Mouse (Mus musculus) kidney, postnatal 4 days (tissue): ENCODE data around the gene Slc17a7.

Source experiments
- DNase-seq, 2 experiments: peaks; one replicate each; pipeline ENCODE4 v3.0.0; 2021; ENCODE audit warnings: mixed read lengths in 2 of 2

Slc17a7 gene

GRCm38 (mm10) chr7:45204380-45205143, 40.8 kb downstream of the Slc17a7 start, which contains the start of gene Ccdc155:
Gene Ccdc155, minus strand, starts transcription at chr7:45204892.
- peak; percentile 95 to 97 for DNase-seq

- no peak for DNase-seq
Measured at GRCm38 (mm10) chr7:45208260-45208659, 44.5 kb downstream of the Slc17a7 start.

GRCm38 (mm10) chr7:45211070-45211469, 47.3 kb downstream of the Slc17a7 start:
- DNase-seq: no peak

- DNase-seq: peak in 1 of 2 experiments; percentile 43
Measured at GRCm38 (mm10) chr7:45211851-45212251, 48.1 kb downstream of the Slc17a7 start, which contains the start of gene Dkkl1. Gene Dkkl1, minus strand, starts transcription at chr7:45212147.

GRCm38 (mm10) chr7:45212356-45212755, 48.6 kb downstream of the Slc17a7 start:
- no peak for DNase-seq

- DNase-seq: no peak
Measured at GRCm38 (mm10) chr7:45213708-45214107, 50.0 kb downstream of the Slc17a7 start.

GRCm38 (mm10) chr7:45215673-45216441, 52.1 kb downstream of the Slc17a7 start, which contains the start of gene Tead2:
Gene Tead2, plus strand, starts transcription at chr7:45215753.
- DNase-seq: peak; percentile 80 to 87

GRCm38 (mm10) chr7:45216442-45217183, 52.9 kb downstream of the Slc17a7 start:
- DNase-seq: peak; percentile 93 to 95

- DNase-seq: no peak
Measured at GRCm38 (mm10) chr7:45221680-45222079, 57.9 kb downstream of the Slc17a7 start.

GRCm38 (mm10) chr7:45224826-45225225, 61.1 kb downstream of the Slc17a7 start:
- no peak for DNase-seq
